ENCODE assay signal across 8 mouse cellular contexts in the genomic region with DNA sequence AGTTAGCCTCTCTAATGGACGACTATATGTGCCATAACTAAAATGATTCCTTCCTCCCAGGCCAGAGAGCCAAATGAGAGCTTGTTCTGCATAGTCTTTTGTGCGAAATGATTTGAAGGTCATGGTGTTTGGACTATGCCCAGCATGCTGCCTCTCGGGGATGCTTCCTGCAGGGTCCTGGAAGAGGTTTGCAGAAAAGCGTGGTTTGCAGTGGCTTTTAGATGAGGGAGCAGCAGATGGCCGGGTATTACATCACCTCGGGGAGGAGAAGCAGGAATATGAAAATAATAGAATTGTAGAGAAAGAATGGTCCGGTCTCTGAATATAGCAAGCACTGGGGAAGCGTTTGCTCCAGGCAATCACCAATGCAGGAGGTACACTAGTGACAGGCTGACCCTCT. TPM values are rescaled to one million over a fixed set of nuclear protein-coding genes. Genes with fewer than 3 reads are reported as not detected.
DNase-seq lines count a peak whose midpoint lies in the region; ATAC-seq and TF ChIP-seq lines count a peak whose summit lies in the region.

No protein-coding gene starts in this region.

- no peak overlapping the region for H3K9ac ChIP-seq in embryonic facial prominence, embryonic 14.5 days (ENCODE audit: low read depth, low read length)
- no peak overlapping the region for H3K9ac ChIP-seq in intestine, postnatal 0 days (ENCODE audit: low read depth, low read length)

- H3K27me3 ChIP-seq in embryonic facial prominence, embryonic 14.5 days (replicated peaks; ENCODE audit: control insufficient read depth, insufficient read depth, low read length) = no peaks in the 10 kb centered on the region
- no peaks in the 10 kb centered on the region for H3K27me3 ChIP-seq in embryonic facial prominence, embryonic 10.5 days (replicated peaks; ENCODE audit: low read depth, poor library complexity, severe bottlenecking)
- H3K27me3 ChIP-seq in thymus, adult 2 months (ENCODE audit: control insufficient read depth, insufficient read depth, low read length) = no peaks in the 10 kb centered on the region
- H3K27me3 ChIP-seq in intestine, postnatal 0 days (replicated peaks; ENCODE audit: control insufficient read depth, insufficient read depth, low read length) = no peaks in the 10 kb centered on the region

- WGBS in embryonic facial prominence, embryonic 14.5 days = 52% methylated on average over 8 of the region's 8 CpGs
- 69% methylated on average over 8 of the region's 8 CpGs for WGBS in embryonic facial prominence, embryonic 10.5 days
- WGBS in thymus, adult 2 months = 36% methylated on average over 8 of the region's 8 CpGs
- 62% methylated on average over 8 of the region's 8 CpGs for WGBS in intestine, postnatal 0 days

- ATAC-seq in embryonic facial prominence, embryonic 14.5 days (ENCODE audit: low read depth) = no peak
- ATAC-seq in intestine, postnatal 0 days = no peak

- TF ChIP-seq POLR2A in thymus, adult 2 months (IDR thresholded peaks at IDR 0.05; ENCODE audit: control insufficient read depth, extremely low read depth, insufficient read depth, low read length, poor library complexity) = no peak

- H3K4me2 ChIP-seq in embryonic facial prominence, embryonic 14.5 days (ENCODE audit: low read depth, low read length) = no peak overlapping the region
- H3K4me2 ChIP-seq in intestine, postnatal 0 days (replicated peaks; ENCODE audit: low read depth) = no peak overlapping the region

- TF ChIP-seq CTCF in thymus, adult 2 months (IDR thresholded peaks at IDR 0.05; ENCODE audit: borderline replicate concordance, control insufficient read depth, extremely low read depth, insufficient read depth, low read length, poor library complexity) = no peak
- no peak for TF ChIP-seq CTCF in intestine, postnatal 0 days (IDR thresholded peaks at IDR 0.05; ENCODE audit: low read depth)

- H3K9me3 ChIP-seq in embryonic facial prominence, embryonic 14.5 days (ENCODE audit: control insufficient read depth, low read length) = no peaks in the 10 kb centered on the region
- no peaks in the 10 kb centered on the region for H3K9me3 ChIP-seq in embryonic facial prominence, embryonic 10.5 days
- no peaks in the 10 kb centered on the region for H3K9me3 ChIP-seq in intestine, postnatal 0 days (ENCODE audit: control insufficient read depth)

- DNase-seq in embryonic facial prominence, embryonic 14.5 days (ENCODE audit: low spot score) = peak; percentile 9
- no peak for DNase-seq in embryonic facial prominence, embryonic 10.5 days (ENCODE audit: low spot score)
- no peak for DNase-seq in thymus, adult 2 months
- no peak for DNase-seq in thymus, postnatal 10 days (ENCODE audit: low spot score in 2 of 2)
- DNase-seq in layer of hippocampus, adult 11-12 months (ENCODE audit: low spot score) = peak; percentile 47
- DNase-seq in skeletal muscle tissue, adult 2 months (ENCODE audit: low read depth, low spot score) = peak; percentile 51
- no peak for DNase-seq in spleen, postnatal 4 days (ENCODE audit: low spot score in 2 of 2)

- H3K4me1 ChIP-seq in embryonic facial prominence, embryonic 14.5 days (ENCODE audit: control insufficient read depth, insufficient read depth, low read length) = no peaks in the 10 kb centered on the region
- peaks cover 23% of the 10 kb centered on the region for H3K4me1 ChIP-seq in embryonic facial prominence, embryonic 10.5 days
- peaks cover 40% of the 10 kb centered on the region for H3K4me1 ChIP-seq in thymus, adult 2 months (replicated peaks; ENCODE audit: control insufficient read depth, insufficient read depth, low read length)
- H3K4me1 ChIP-seq in intestine, postnatal 0 days (replicated peaks; ENCODE audit: control insufficient read depth, insufficient read depth, low read length) = peaks cover 4% of the 10 kb centered on the region

- H3K27ac ChIP-seq in embryonic facial prominence, embryonic 14.5 days (replicated peaks; ENCODE audit: low read depth, low read length) = no peak overlapping the region
- no peak overlapping the region for H3K27ac ChIP-seq in embryonic facial prominence, embryonic 10.5 days (replicated peaks)
- peak overlapping the region; percentile 72 for H3K27ac ChIP-seq in thymus, adult 2 months (ENCODE audit: control insufficient read depth, insufficient read depth, low read length)
- no peak overlapping the region for H3K27ac ChIP-seq in intestine, postnatal 0 days (ENCODE audit: low read depth, low read length)

- no peaks in the 10 kb centered on the region for H3K36me3 ChIP-seq in embryonic facial prominence, embryonic 14.5 days (ENCODE audit: control insufficient read depth, insufficient read depth, low read length)
- H3K36me3 ChIP-seq in embryonic facial prominence, embryonic 10.5 days (replicated peaks) = no peaks in the 10 kb centered on the region
- no peaks in the 10 kb centered on the region for H3K36me3 ChIP-seq in thymus, adult 2 months (ENCODE audit: control insufficient read depth, insufficient read depth, low read length)
- H3K36me3 ChIP-seq in intestine, postnatal 0 days (ENCODE audit: control insufficient read depth, insufficient read depth) = no peaks in the 10 kb centered on the region

- no peak overlapping the region for H3K4me3 ChIP-seq in embryonic facial prominence, embryonic 14.5 days (ENCODE audit: low read depth, low read length)
- H3K4me3 ChIP-seq in embryonic facial prominence, embryonic 10.5 days = no peak overlapping the region
- H3K4me3 ChIP-seq in thymus, adult 2 months (ENCODE audit: control insufficient read depth, insufficient read depth, low read length) = no peak overlapping the region
- H3K4me3 ChIP-seq in intestine, postnatal 0 days (ENCODE audit: low read depth, low read length) = no peak overlapping the region

RNA-seq across cellular contexts. Expression of gene Smg1, which starts 11.0 kb away (rescaled TPM):
- polyA plus RNA-seq in embryonic facial prominence, embryonic 14.5 days (2014; fragmentation: Nextera tagmentation; extraction: Ambion mirVana) = 20.0 and 20.7 TPM in 2 replicates
- polyA plus RNA-seq in embryonic facial prominence, embryonic 10.5 days (2016; fragmentation: Nextera tagmentation; extraction: Ambion mirVana) = 19.3 and 21.8 TPM in 2 replicates
- 83.7 and 107 TPM in 2 replicates for polyA plus RNA-seq in thymus, adult 2 months (2012; rRNA removed)
- polyA plus RNA-seq in intestine, postnatal 0 days (2015; fragmentation: Nextera tagmentation; extraction: Ambion mirVana) = 6.7 and 7.9 TPM in 2 replicates

Comparison
In these comparisons a context has a peak if more than half of its experiments do, and no peak if none do; other contexts are left out.
1. DNase-seq: peak in embryonic facial prominence, embryonic 14.5 days (single experiment), layer of hippocampus, adult 11-12 months (single experiment) and skeletal muscle tissue, adult 2 months (single experiment); none in embryonic facial prominence, embryonic 10.5 days (single experiment), thymus, adult 2 months (single experiment), thymus, postnatal 10 days (0 of 2) and spleen, postnatal 4 days (0 of 2).